Mouse (Mus musculus) bone marrow, adult 2 months (tissue): ENCODE measurements around the gene Gm14180.
"Not testable (repeated sequence)": the region's sequence is repeated elsewhere in the genome, so short reads cannot be mapped to it uniquely, and the experiment has no call there.

Experiments used
- CTCF ChIP-seq: fragments of 200-500 bp; IDR thresholded peaks from 2 replicates; pipeline ENCODE4 v1.5.1; 2011; ENCODE audit warnings: low read length, control low read depth; ENCODE audit not compliant: control insufficient read depth, insufficient read depth
- POLR2A ChIP-seq: fragments of 200-500 bp; IDR thresholded peaks from 2 replicates; pipeline ENCODE4 v1.6.1; 2011; ENCODE audit warnings: low read depth, mild to moderate bottlenecking, control low read depth, low read length, borderline replicate concordance; ENCODE audit not compliant: control insufficient read depth

DNA sequence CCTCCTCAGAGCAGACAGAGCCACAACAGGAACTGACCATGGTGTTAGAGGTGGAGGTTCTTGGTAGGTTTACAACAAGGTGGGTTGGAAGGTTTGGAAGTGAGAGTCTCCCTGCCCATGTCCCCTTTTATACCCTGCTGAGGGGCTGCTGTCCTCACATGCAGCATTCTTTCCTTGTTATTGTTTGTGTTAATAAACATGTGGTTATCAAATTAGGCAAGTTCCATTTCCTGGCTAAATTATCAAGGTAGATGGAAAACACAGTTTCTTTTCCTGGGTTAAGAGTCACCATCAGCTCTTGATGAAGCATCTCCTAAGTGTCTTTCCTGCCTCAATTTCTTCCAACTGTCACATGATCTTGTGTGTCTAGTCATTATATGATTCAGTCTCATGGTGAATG lies 38.7 kb upstream of the Gm14180 start, which contains the start of gene Gm11595:
- not testable (repeated sequence) for TF ChIP-seq CTCF, POLR2A
